Mouse (Mus musculus): ENCODE data around the gene Masp1.

- no peak for TF ChIP-seq EP300 (IDR thresholded peaks at IDR 0.05; ENCODE audit: low read depth)
- TF ChIP-seq CTCF (IDR thresholded peaks at IDR 0.05; ENCODE audit: low read depth) = no peak
Measured at GRCm38 (mm10) chr16:23449946-23450345, 70.7 kb downstream of the Masp1 start.

Data from heart, postnatal 0 days (tissue).